Mouse (Mus musculus) heart, postnatal 0 days (tissue): ENCODE results near the gene Ikzf2.

Experiments used
- CTCF ChIP-seq: IDR thresholded peaks from 2 replicates; pipeline ENCODE4 v1.5.1; 2016; ENCODE audit warnings: antibody characterized with exemption, control low read depth, low read depth
- EP300 ChIP-seq: IDR thresholded peaks from 2 replicates; pipeline ENCODE4 v1.6.1; 2016; ENCODE audit warnings: antibody characterized with exemption, low read depth

GRCm38 (mm10) chr1:69499652-69500051 is 187.4 kb downstream of the Ikzf2 start:
- TF ChIP-seq CTCF: no peak
- no peak for TF ChIP-seq EP300
